Mouse (Mus musculus): Measurements from ENCODE around the gene C2cd3. TPM values are rescaled to one million over a fixed set of nuclear protein-coding genes. Genes with fewer than 3 reads are reported as not detected.

Gene C2cd3
- 42.6 TPM for polyA plus RNA-seq (2017; shearing (Covaris generic))

DNA sequence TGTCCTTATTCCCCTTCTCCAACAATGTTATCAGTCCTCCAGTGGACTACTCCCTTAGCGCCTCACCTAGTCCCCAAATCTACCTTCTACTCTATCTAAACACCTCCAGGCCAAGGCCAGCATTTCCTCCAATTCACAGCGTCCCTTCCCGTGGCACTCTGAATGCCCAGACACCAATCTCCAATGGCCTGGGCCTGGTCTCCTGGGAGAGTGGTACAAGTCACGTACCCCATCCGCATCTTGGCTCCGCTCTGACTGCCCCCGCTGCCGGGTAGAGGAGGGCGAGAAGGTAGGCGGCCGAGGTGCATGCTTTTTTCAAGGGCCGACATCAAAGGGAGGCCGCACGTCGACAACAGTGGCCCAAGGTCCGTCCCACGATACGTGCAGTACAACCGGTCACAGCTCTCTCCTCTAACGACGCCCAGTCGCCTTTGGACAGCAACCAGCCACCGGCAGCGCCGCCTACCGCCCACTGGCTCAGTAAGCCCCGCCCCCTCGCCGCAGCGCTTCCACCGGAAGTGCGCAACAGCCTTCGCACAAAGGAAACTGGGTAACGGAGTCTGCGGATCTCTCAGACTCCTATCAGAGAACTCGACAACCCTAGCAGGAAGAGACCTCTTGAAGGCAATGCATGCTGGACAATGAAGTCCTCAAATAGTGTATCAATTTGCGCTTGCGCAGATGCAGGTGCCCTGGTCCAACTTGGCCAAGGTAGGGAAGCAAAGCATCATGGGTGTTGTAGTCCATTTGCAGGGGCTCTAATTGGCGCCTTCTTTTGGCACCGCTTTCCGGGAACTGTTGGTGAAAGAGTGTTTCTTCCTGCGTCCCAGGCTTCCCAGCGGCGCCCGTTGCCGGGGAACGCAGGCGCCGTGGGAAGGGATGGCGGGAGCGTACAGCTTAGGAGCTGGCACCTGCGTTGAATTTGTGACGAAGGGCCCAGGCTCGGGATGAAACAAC is at the start of gene C2cd3, which contains the start of gene Ppme1:
Gene C2cd3 (plus strand): TSS at position 739 of the 957 bp plus-strand sequence.
Gene Ppme1 (minus strand): TSS at position 813 of the 957 bp plus-strand sequence.

DNA sequence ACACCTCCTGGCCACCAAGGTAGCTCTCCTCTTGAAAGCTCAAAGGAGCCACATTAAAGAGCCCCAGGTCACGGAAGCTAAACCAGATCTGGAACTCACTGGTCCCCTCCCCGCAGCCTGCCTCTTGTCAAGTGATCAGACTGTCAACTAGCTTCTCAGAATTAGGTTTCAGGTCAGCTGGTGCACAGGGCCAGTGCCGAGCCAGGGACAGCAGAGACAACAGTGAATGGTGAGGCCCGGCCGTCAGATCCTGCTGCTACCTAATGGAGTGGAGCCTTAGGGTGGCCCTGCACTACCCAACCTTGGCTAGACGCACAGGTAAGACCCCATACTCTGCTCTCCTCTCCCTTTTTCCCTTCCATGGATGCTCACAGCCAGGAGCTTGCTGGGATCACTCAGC is 100.7 kb downstream of the C2cd3 start, which contains the start of gene Ucp3:
Gene Ucp3 (plus strand): TSS at position 214 of the 400 bp plus-strand sequence.

DNA sequence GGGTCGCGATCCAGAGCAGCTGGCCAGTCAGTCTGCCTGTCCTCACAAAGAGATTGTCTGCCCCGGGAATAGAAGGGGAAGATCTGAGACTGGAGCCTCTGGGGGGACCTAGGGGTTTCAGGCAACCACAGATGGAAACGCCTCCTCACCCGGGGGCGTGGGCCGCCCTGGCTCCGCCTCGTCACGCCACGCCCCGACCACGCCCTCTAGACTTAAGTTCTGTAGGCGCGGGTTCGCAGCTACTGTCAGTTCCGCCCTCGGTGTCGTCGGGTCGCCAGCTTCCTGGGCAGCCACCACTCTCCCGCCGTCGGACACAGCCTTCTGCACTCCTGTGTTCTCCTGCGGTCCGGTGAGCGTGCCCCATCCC is 121.1 kb downstream of the C2cd3 start, which contains the start of gene Ucp2:
Gene Ucp2 (plus strand): TSS at position 221 of the 367 bp plus-strand sequence.

GRCm38 (mm10) chr7:100514573-100514972 is 142.5 kb downstream of the C2cd3 start, which contains the start of gene Dnajb13:
Gene Dnajb13, minus strand, starts transcription at chr7:100514960.

Other genes with a start within 250 kb of the C2cd3 start
- 1.3 TPM for gene Lipt2, start 213.0 kb upstream of the C2cd3 start, polyA plus RNA-seq (2017; shearing (Covaris generic))
- not detected for gene Kcne3, start 195.7 kb upstream of the C2cd3 start, polyA plus RNA-seq (2017; shearing (Covaris generic))
- gene Pgm2l1, start 144.8 kb upstream of the C2cd3 start, polyA plus RNA-seq (2017; shearing (Covaris generic)): 17.7 TPM
- not detected for gene P4ha3, start 86.7 kb upstream of the C2cd3 start, polyA plus RNA-seq (2017; shearing (Covaris generic))
- gene Ppme1, start 74 bp downstream of the C2cd3 start, polyA plus RNA-seq (2017; shearing (Covaris generic)): 36.0 TPM
- gene Ucp3, start 100.8 kb downstream of the C2cd3 start, polyA plus RNA-seq (2017; shearing (Covaris generic)): not detected
- gene Ucp2, start 121.1 kb downstream of the C2cd3 start, polyA plus RNA-seq (2017; shearing (Covaris generic)): 925 TPM
- 7.3 TPM for gene Dnajb13, start 142.7 kb downstream of the C2cd3 start, polyA plus RNA-seq (2017; shearing (Covaris generic))
- gene Coa4, start 164.8 kb downstream of the C2cd3 start, polyA plus RNA-seq (2017; shearing (Covaris generic)): 3.1 TPM
- 68.7 TPM for gene Rab6a, start 235.2 kb downstream of the C2cd3 start, polyA plus RNA-seq (2017; shearing (Covaris generic))
- gene Mrpl48, start 236.1 kb downstream of the C2cd3 start, polyA plus RNA-seq (2017; shearing (Covaris generic)): 38.2 TPM